Mouse (Mus musculus): ENCODE measurements around the gene Tdgf1. TPM values are rescaled to one million over a fixed set of nuclear protein-coding genes. Genes with fewer than 3 reads are reported as not detected.

Tdgf1 gene
- polyA plus RNA-seq, 2 experiments = not detected

DNA sequence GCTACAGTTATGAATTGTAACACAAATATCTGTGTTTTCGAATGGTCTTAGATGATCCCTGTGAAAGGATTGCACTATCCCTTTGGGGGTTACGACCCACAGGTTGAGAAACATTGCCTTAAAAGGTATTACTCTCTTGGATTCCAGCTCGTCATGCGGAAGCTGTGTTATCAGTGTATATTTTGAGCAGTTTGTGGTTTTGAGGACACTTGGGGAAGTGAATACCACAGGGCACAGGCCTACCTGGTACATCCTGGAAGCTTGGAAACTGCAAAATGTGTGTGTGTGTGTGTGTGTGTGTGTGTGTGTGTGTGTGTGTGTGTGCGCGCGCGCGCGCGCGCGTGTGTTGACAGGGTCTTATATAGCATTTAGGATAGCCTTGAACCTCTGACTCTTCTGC lies 5.9 kb upstream of the Tdgf1 start:
- peaks cover 0 to 15% of the 10 kb centered on the region in 2 experiments; a peak in 2 of 4 replicates for H3K4me1 ChIP-seq (replicated peaks; ENCODE audit: control insufficient read depth in 2 of 2, insufficient read depth in 2 of 2, low read length in 1 of 2)
- TF ChIP-seq EP300 (IDR thresholded peaks at IDR 0.05; ENCODE audit: low read depth) = no peak
- no peak for TF ChIP-seq CTCF (IDR thresholded peaks at IDR 0.05; ENCODE audit: low read depth)
- no peak for ATAC-seq (ENCODE audit: insufficient read depth)

DNA sequence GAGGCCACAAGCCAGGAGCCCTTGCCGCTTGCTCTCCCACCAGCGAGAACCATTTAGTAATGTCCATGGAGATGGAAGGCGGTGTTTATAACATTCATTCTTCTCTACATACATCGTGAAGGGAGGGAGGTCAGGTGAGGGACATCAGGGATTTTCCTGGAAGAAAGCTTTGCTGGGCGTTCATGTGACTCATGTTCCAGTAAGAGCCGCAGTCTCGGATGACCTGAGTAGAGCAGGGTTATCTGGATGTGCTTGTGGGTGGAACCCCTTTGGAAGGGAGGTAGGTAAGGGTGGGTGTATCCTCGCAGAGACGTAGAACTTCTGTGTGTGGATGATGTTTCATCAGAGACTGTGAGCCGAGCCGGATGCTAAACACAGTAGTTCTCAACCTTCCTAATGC lies 5.4 kb upstream of the Tdgf1 start, which contains the start of gene Lrrc2:
Gene Lrrc2, plus strand, starts transcription at position 149 of the 400 bp plus-strand sequence.
- DNase-seq (ENCODE audit: low read depth in 3 of 3, low spot score in 3 of 3) = no peak
- Histone ChIP-seq H3K4me3 (ENCODE audit: insufficient read depth in 1 of 2, low read depth in 2 of 2, low read length in 2 of 2) (no peak within 1 kb of the TSS), H3K27me3 (ENCODE audit: control insufficient read depth, insufficient read depth, low read length) (peaks cover 4% of the 10 kb centered on the region), H3K36me3 (replicated peaks; ENCODE audit: control insufficient read depth, insufficient read depth, low read depth) (no peaks in the 10 kb centered on the region), H3K4me1 (replicated peaks; ENCODE audit: control insufficient read depth in 2 of 2, insufficient read depth in 2 of 2, low read length in 1 of 2) (peaks cover 0 to 15% of the 10 kb centered on the region in 2 experiments; a peak in 2 of 4 replicates), H3K9ac (replicated peaks) (no peak within 1 kb of the TSS), H3K4me2 (ENCODE audit: low read depth) (no peak within 1 kb of the TSS), H3K27ac (no peak within 1 kb of the TSS), H3K9me3 (ENCODE audit: control insufficient read depth, low read length) (no peaks in the 10 kb centered on the region)
- WGBS (ENCODE audit: insufficient replicate concordance) = 49% methylated on average over 11 of the region's 11 CpGs
- TF ChIP-seq CTCF (IDR thresholded peaks at IDR 0.05; ENCODE audit: low read depth) (no peak), EP300 (IDR thresholded peaks at IDR 0.05; ENCODE audit: low read depth) (no peak)
- no peak for ATAC-seq (ENCODE audit: insufficient read depth)

More for the DNA sequence above, 5.9 kb upstream of the Tdgf1 start:
- no peak overlapping the region for H3K4me3 ChIP-seq (ENCODE audit: insufficient read depth in 1 of 2, low read depth in 2 of 2, low read length in 2 of 2)
- no peak for DNase-seq (ENCODE audit: low read depth in 3 of 3, low spot score in 3 of 3)
- whole genome bisulfite sequencing (ENCODE audit: insufficient replicate concordance) = 72% methylated on average over 13 of the region's 13 CpGs
- H3K27me3 ChIP-seq (ENCODE audit: control insufficient read depth, insufficient read depth, low read length) = no peaks in the 10 kb centered on the region; the same call in none of the 2 replicates
- H3K4me2 ChIP-seq (ENCODE audit: low read depth) = no peak overlapping the region
- H3K27ac ChIP-seq = no peak overlapping the region
- H3K9ac ChIP-seq (replicated peaks) = no peak overlapping the region
- no peaks in the 10 kb centered on the region for H3K9me3 ChIP-seq (ENCODE audit: control insufficient read depth, low read length)
- H3K36me3 ChIP-seq (replicated peaks; ENCODE audit: control insufficient read depth, insufficient read depth, low read depth) = no peaks in the 10 kb centered on the region

- Histone ChIP-seq H3K27ac (no peak overlapping the region), H3K27me3 (ENCODE audit: control insufficient read depth, insufficient read depth, low read length) (peaks cover 17% of the 10 kb centered on the region), H3K36me3 (replicated peaks; ENCODE audit: control insufficient read depth, insufficient read depth, low read depth) (no peaks in the 10 kb centered on the region), H3K9ac (replicated peaks) (no peak overlapping the region), H3K4me1 (replicated peaks; ENCODE audit: control insufficient read depth in 2 of 2, insufficient read depth in 2 of 2, low read length in 1 of 2) (peaks cover 0 to 15% of the 10 kb centered on the region in 2 experiments; a peak in 2 of 4 replicates), H3K4me2 (ENCODE audit: low read depth) (no peak overlapping the region), H3K9me3 (ENCODE audit: control insufficient read depth, low read length) (no peaks in the 10 kb centered on the region), H3K4me3 (ENCODE audit: insufficient read depth in 1 of 2, low read depth in 2 of 2, low read length in 2 of 2) (no peak overlapping the region)
- DNase-seq (ENCODE audit: low read depth in 3 of 3, low spot score in 3 of 3) (no peak), ATAC-seq (ENCODE audit: insufficient read depth) (no peak)
- TF ChIP-seq EP300 (IDR thresholded peaks at IDR 0.05; ENCODE audit: low read depth) = no peak
- TF ChIP-seq CTCF (IDR thresholded peaks at IDR 0.05; ENCODE audit: low read depth) = no peak
- 80% methylated on average over 3 of the region's 3 CpGs for WGBS (ENCODE audit: insufficient replicate concordance)
These were observed 4.2 kb upstream of the Tdgf1 start for GRCm38 (mm10) chr9:110950109-110950508.

- no peaks in the 10 kb centered on the region for H3K9me3 ChIP-seq (ENCODE audit: control insufficient read depth, low read length)
- no peak overlapping the region for H3K4me2 ChIP-seq (ENCODE audit: low read depth)
- WGBS (ENCODE audit: insufficient replicate concordance) = 44% methylated on average over 8 of the region's 8 CpGs
- H3K27ac ChIP-seq = no peak overlapping the region
- H3K27me3 ChIP-seq (ENCODE audit: control insufficient read depth, insufficient read depth, low read length) = peaks cover 25% of the 10 kb centered on the region
- peaks cover 0 to 15% of the 10 kb centered on the region in 2 experiments; a peak in 2 of 4 replicates for H3K4me1 ChIP-seq (replicated peaks; ENCODE audit: control insufficient read depth in 2 of 2, insufficient read depth in 2 of 2, low read length in 1 of 2)
- no peak for TF ChIP-seq EP300 (IDR thresholded peaks at IDR 0.05; ENCODE audit: low read depth)
- no peak for TF ChIP-seq CTCF (IDR thresholded peaks at IDR 0.05; ENCODE audit: low read depth)
- no peak overlapping the region for H3K4me3 ChIP-seq (ENCODE audit: insufficient read depth in 1 of 2, low read depth in 2 of 2, low read length in 2 of 2)
- H3K9ac ChIP-seq (replicated peaks) = no peak overlapping the region
- DNase-seq (ENCODE audit: low read depth in 3 of 3, low spot score in 3 of 3) (no peak), ATAC-seq (ENCODE audit: insufficient read depth) (no peak)
- H3K36me3 ChIP-seq (replicated peaks; ENCODE audit: control insufficient read depth, insufficient read depth, low read depth) = no peaks in the 10 kb centered on the region
These were observed 2.9 kb upstream of the Tdgf1 start for GRCm38 (mm10) chr9:110948813-110949310.

GRCm38 (mm10) chr9:110947900-110948299 lies 1.9 kb upstream of the Tdgf1 start:
- H3K4me2 ChIP-seq (ENCODE audit: low read depth) = no peak overlapping the region
- ATAC-seq (ENCODE audit: insufficient read depth) = no peak
- H3K27me3 ChIP-seq (ENCODE audit: control insufficient read depth, insufficient read depth, low read length) = peaks cover 25% of the 10 kb centered on the region
- no peak overlapping the region for H3K27ac ChIP-seq
- DNase-seq (ENCODE audit: low read depth in 3 of 3, low spot score in 3 of 3) = no peak
- no peaks in the 10 kb centered on the region for H3K9me3 ChIP-seq (ENCODE audit: control insufficient read depth, low read length)
- H3K4me1 ChIP-seq (replicated peaks; ENCODE audit: control insufficient read depth in 2 of 2, insufficient read depth in 2 of 2, low read length in 1 of 2) = peaks cover 0 to 15% of the 10 kb centered on the region in 2 experiments; a peak in 2 of 4 replicates
- no peak overlapping the region for H3K9ac ChIP-seq (replicated peaks)
- H3K4me3 ChIP-seq (ENCODE audit: insufficient read depth in 1 of 2, low read depth in 2 of 2, low read length in 2 of 2) = no peak overlapping the region
- no peak for TF ChIP-seq EP300 (IDR thresholded peaks at IDR 0.05; ENCODE audit: low read depth)
- TF ChIP-seq CTCF (IDR thresholded peaks at IDR 0.05; ENCODE audit: low read depth) = no peak
- 48% methylated on average over 6 of the region's 6 CpGs for WGBS (ENCODE audit: insufficient replicate concordance)
- H3K36me3 ChIP-seq (replicated peaks; ENCODE audit: control insufficient read depth, insufficient read depth, low read depth) = no peaks in the 10 kb centered on the region

Measured in liver, embryonic 14.5 days (tissue).